Mouse (Mus musculus): Measurements from ENCODE around the gene Dxo. TPM values are rescaled to one million over a fixed set of nuclear protein-coding genes. Genes with fewer than 3 reads are reported as not detected.

The Dxo gene
- total RNA-seq, 1 experiment = 39.0 TPM

DNA sequence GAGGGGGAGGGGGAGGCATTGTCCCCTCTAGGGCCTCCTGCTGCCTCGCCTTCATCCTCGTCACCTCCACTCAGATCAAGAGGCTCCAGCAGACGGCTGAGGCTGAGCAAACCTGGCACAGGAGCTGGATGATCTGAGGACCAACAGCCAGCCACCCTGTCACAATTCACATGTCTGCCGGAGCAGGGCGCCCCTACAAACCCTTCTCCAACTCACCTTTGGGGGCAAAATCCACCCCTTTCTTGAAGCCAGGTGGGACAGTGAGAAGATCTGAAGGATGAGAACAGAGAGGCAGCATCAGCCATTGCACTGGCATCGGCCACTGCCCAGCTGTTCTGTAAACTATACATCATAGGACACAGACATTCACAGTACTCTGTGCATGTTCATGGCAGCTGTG is 10.4 kb downstream of the Dxo start:
- peaks cover 0 to 4% of the 10 kb centered on the region in 2 experiments; a peak in 2 of 4 replicates for H3K4me1 ChIP-seq (ENCODE audit: control insufficient read depth in 2 of 2, insufficient read depth in 2 of 2, low read length in 2 of 2, poor library complexity in 1 of 2)
- H3K9ac ChIP-seq (ENCODE audit: insufficient read depth, low read depth, low read length, poor library complexity, severe bottlenecking) = no peak overlapping the region
- peaks cover 13% of the 10 kb centered on the region; the same call in 1 of the 2 replicates for H3K36me3 ChIP-seq (ENCODE audit: control insufficient read depth, insufficient read depth, low read length, poor library complexity, severe bottlenecking)
- DNase-seq (ENCODE audit: low read depth, low spot score) = no peak
- no peaks in the 10 kb centered on the region for H3K9me3 ChIP-seq (ENCODE audit: control insufficient read depth, insufficient read depth, low read depth, low read length)
- H3K27ac ChIP-seq (ENCODE audit: insufficient read depth, low read depth, low read length, poor library complexity, severe bottlenecking) = no peak overlapping the region
- no peak for TF ChIP-seq HCFC1 (IDR thresholded peaks at IDR 0.05; ENCODE audit: borderline replicate concordance, insufficient read depth, low read length)
- TF ChIP-seq ZNF384 (IDR thresholded peaks at IDR 0.05; ENCODE audit: low read depth, low read length) = no peak
- no peak for TF ChIP-seq ZC3H11A (IDR thresholded peaks at IDR 0.05; ENCODE audit: borderline replicate concordance, low read depth, low read length)
- no peak for TF ChIP-seq MAFK (IDR thresholded peaks at IDR 0.05; ENCODE audit: insufficient read depth, low read depth, low read length)
- no peak for TF ChIP-seq CHD2 (IDR thresholded peaks at IDR 0.05; ENCODE audit: low read depth, low read length)
- in situ Hi-C loops (cut with MboI; ENCODE audit: low sequenced_read_pairs in 2 of 2, unreplicated experiment in 2 of 2) = no loop called here
- H3K4me3 ChIP-seq (ENCODE audit: insufficient read depth in 1 of 2, low read depth in 1 of 2, low read length in 2 of 2, poor library complexity in 1 of 2, severe bottlenecking in 1 of 2) = no peak overlapping the region

DNA sequence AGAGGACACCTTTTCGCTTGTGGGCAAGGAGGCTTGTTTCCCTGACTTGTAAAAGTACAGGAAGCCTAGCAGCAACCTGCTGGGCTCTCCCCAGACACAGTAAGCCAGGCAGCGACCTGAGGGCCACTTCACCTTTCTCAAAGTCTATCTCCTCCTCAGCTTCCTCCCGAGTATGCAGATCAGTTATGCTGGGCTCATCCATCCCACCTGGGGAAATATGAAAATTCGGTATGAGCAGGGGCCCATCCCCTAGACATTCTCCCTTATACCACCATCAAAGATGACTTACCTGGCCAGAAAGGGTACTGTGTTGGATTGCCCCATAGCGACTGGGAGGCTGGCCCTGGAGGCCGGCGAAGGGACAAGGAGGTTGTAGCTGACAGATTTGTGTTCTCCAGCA is 10.8 kb downstream of the Dxo start:
- in situ Hi-C loops (cut with MboI; ENCODE audit: low sequenced_read_pairs in 2 of 2, unreplicated experiment in 2 of 2) = no loop called here
- Histone ChIP-seq H3K4me3 (ENCODE audit: insufficient read depth in 1 of 2, low read depth in 1 of 2, low read length in 2 of 2, poor library complexity in 1 of 2, severe bottlenecking in 1 of 2) (no peak overlapping the region), H3K36me3 (ENCODE audit: control insufficient read depth, insufficient read depth, low read length, poor library complexity, severe bottlenecking) (peaks cover 18% of the 10 kb centered on the region; the same call in 1 of the 2 replicates), H3K27ac (ENCODE audit: insufficient read depth, low read depth, low read length, poor library complexity, severe bottlenecking) (no peak overlapping the region), H3K4me1 (ENCODE audit: control insufficient read depth in 2 of 2, insufficient read depth in 2 of 2, low read length in 2 of 2, poor library complexity in 1 of 2) (peaks cover 0 to 4% of the 10 kb centered on the region in 2 experiments; a peak in 2 of 4 replicates), H3K9me3 (ENCODE audit: control insufficient read depth, insufficient read depth, low read depth, low read length) (no peaks in the 10 kb centered on the region), H3K9ac (ENCODE audit: insufficient read depth, low read depth, low read length, poor library complexity, severe bottlenecking) (no peak overlapping the region)
- DNase-seq (ENCODE audit: low read depth, low spot score) = no peak
- TF ChIP-seq CHD2 (IDR thresholded peaks at IDR 0.05; ENCODE audit: low read depth, low read length) = no peak

DNA sequence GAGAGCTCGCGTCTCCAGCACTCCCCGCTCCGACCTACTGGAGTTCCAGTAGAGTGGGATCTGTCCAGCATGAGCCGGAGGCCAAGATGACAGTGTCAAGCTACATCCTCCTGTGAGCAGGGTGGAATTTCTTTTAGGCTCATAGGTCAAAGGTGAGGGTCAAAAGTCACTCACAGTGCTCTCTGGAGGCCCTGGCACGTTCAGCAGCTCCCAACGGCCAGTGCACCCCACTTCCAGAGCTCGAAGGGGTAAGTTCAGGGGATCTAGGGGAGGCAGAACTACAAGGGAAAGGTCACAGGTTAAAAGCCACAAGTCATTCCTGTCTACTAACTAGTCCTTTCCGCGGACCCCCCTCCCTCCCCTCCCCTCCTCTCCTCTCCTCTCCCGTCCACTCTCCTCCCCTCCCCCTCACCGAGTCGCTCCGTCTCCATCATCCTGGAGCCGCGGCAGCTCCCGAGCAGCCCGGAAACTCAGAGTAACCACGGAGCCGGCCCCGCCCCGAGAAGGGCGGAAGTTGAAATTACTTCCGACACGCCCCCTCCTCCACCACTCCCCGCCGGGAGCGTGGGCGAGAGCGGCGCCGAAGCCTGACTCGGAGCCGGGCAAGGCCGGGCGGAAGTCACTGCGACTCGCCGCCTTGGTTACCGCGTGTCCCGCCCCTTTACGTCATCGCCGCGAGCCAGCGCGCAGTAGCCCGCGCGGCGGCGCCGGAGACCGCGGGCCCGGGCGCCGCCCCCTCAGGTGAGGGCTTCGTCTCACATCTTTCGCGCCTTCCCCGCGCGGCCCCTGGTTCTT is 13.1 kb downstream of the Dxo start, which contains the start of the genes Skiv2l and Nelfe:
Gene Skiv2l (minus strand): TSS at position 489 of the 795 bp plus-strand sequence.
Gene Nelfe (plus strand): TSS at position 670 of the 795 bp plus-strand sequence.
- Histone ChIP-seq H3K27ac (ENCODE audit: insufficient read depth, low read depth, low read length, poor library complexity, severe bottlenecking) (peak within 1 kb of the TSS; percentile 59), H3K9ac (ENCODE audit: insufficient read depth, low read depth, low read length, poor library complexity, severe bottlenecking) (peak within 1 kb of the TSS; percentile 94), H3K36me3 (ENCODE audit: control insufficient read depth, insufficient read depth, low read length, poor library complexity, severe bottlenecking) (peaks cover 32% of the 10 kb centered on the region), H3K9me3 (ENCODE audit: control insufficient read depth, insufficient read depth, low read depth, low read length) (no peaks in the 10 kb centered on the region), H3K4me3 (ENCODE audit: insufficient read depth in 1 of 2, low read depth in 1 of 2, low read length in 2 of 2, poor library complexity in 1 of 2, severe bottlenecking in 1 of 2) (peak within 1 kb of the TSS; percentile 92), H3K4me1 (ENCODE audit: control insufficient read depth in 2 of 2, insufficient read depth in 2 of 2, low read length in 2 of 2, poor library complexity in 1 of 2) (peaks cover 0 to 4% of the 10 kb centered on the region in 2 experiments; a peak in 2 of 4 replicates)
- peak; percentile 94 for DNase-seq (ENCODE audit: low read depth, low spot score)
- in situ Hi-C loops (cut with MboI; ENCODE audit: low sequenced_read_pairs in 2 of 2, unreplicated experiment in 2 of 2) = no loop called here
- TF ChIP-seq HCFC1 (IDR thresholded peaks at IDR 0.05; ENCODE audit: borderline replicate concordance, insufficient read depth, low read length) = peak; percentile 92
- TF ChIP-seq CHD2 (IDR thresholded peaks at IDR 0.05; ENCODE audit: low read depth, low read length) = 0 out of 2 replicates have a peak, but pooled peaks have one; percentile 39
- TF ChIP-seq ZNF384 (IDR thresholded peaks at IDR 0.05; ENCODE audit: low read depth, low read length) = no peak

DNA sequence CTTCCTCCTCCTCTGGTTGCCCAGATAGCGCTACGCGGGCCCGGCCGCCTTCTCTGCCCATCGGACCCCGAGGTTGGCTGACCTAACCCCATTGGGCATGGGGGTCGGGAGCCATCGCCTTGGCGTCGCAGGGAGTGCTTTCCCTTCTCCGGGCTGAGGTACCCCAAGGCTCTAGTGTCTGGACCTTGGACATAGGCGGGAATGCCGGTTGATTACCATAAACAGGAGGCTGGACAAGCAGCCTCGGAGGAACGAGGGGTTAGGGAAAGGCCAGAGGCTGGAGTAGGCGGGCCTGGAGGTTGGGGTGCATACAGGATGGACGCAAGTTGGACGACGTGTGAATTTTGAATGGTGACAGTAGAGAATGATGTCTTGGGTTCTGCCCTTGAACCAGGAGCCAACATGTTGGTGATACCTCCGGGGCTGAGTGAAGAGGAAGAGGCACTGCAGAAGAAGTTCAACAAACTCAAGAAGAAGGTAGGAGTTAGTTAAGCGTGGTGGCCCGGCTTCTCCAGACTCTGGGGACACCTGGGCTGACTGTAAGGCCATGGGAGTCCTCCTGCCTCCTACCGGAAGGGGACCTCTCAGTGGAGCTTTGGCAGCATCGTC is 13.8 kb downstream of the Dxo start:
- peaks cover 34% of the 10 kb centered on the region for H3K36me3 ChIP-seq (ENCODE audit: control insufficient read depth, insufficient read depth, low read length, poor library complexity, severe bottlenecking)
- H3K4me3 ChIP-seq (ENCODE audit: insufficient read depth in 1 of 2, low read depth in 1 of 2, low read length in 2 of 2, poor library complexity in 1 of 2, severe bottlenecking in 1 of 2) = peak overlapping the region; percentile 92
- in situ Hi-C loops (cut with MboI; ENCODE audit: low sequenced_read_pairs in 2 of 2, unreplicated experiment in 2 of 2) = no loop called here
- H3K9ac ChIP-seq (ENCODE audit: insufficient read depth, low read depth, low read length, poor library complexity, severe bottlenecking) = peak overlapping the region; percentile 94
- DNase-seq (ENCODE audit: low read depth, low spot score) = no peak
- peak overlapping the region; percentile 59 for H3K27ac ChIP-seq (ENCODE audit: insufficient read depth, low read depth, low read length, poor library complexity, severe bottlenecking)
- no peaks in the 10 kb centered on the region for H3K9me3 ChIP-seq (ENCODE audit: control insufficient read depth, insufficient read depth, low read depth, low read length)
- peaks cover 0 to 4% of the 10 kb centered on the region in 2 experiments; a peak in 2 of 4 replicates for H3K4me1 ChIP-seq (ENCODE audit: control insufficient read depth in 2 of 2, insufficient read depth in 2 of 2, low read length in 2 of 2, poor library complexity in 1 of 2)
- no peak for TF ChIP-seq CHD2 (IDR thresholded peaks at IDR 0.05; ENCODE audit: low read depth, low read length)
- TF ChIP-seq HCFC1 (IDR thresholded peaks at IDR 0.05; ENCODE audit: borderline replicate concordance, insufficient read depth, low read length) = no peak
- TF ChIP-seq ZNF384 (IDR thresholded peaks at IDR 0.05; ENCODE audit: low read depth, low read length) = no peak
- TF ChIP-seq ZC3H11A (IDR thresholded peaks at IDR 0.05; ENCODE audit: borderline replicate concordance, low read depth, low read length) = no peak
- TF ChIP-seq MAFK (IDR thresholded peaks at IDR 0.05; ENCODE audit: insufficient read depth, low read depth, low read length) = no peak

Data from ES-E14 (cell line).